Mouse (Mus musculus): ENCODE results near the gene Cyp2a22. TPM values are rescaled to one million over a fixed set of nuclear protein-coding genes. Genes with fewer than 3 reads are reported as not detected.
"Not testable (repeated sequence)": the region's sequence is repeated elsewhere in the genome, so short reads cannot be mapped to it uniquely, and the experiment has no call there.

Gene Cyp2a22
- polyA plus RNA-seq (2015; fragmentation: Nextera tagmentation; extraction: Ambion mirVana), result not detected in 2 replicates

DNA sequence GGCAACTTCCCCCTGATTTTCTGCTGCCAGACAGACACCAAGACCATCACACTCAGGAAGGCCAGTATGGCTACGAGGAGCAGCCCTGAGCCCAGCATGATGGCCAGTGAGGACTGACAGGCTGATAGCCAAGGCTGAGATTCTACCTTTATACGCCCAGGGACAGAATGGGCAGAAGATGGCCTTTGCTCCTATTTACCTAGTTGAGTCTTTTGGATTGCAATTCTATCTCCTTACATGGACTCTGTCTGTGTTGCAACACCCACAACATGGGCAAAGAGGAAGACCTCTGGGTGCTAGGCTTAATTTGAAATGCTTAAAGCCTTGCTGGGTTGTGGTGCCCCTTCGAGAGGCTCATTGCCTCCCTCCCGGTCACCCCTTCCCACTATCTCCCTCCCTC lies at the start of gene Cyp2a22:
Gene Cyp2a22 (minus strand): TSS at position 123 of the 400 bp plus-strand sequence.
- ATAC-seq (replicated peaks; ENCODE audit: extremely low read depth, insufficient read depth, low FRiP score), result no peak
- WGBS, result 59% methylated on average over 4 of the region's 4 CpGs
- H3K4me3 ChIP-seq (ENCODE audit: low read length), result no peak within 1 kb of the TSS
- H3K27ac ChIP-seq (ENCODE audit: low read length), result no peak within 1 kb of the TSS
- no peak within 1 kb of the TSS for H3K9ac ChIP-seq (ENCODE audit: low read length)
- H3K9me3 ChIP-seq (replicated peaks; ENCODE audit: control insufficient read depth, low read length), result peaks cover 6% of the 10 kb centered on the region; the same call in 1 of the 2 replicates
- H3K36me3 ChIP-seq (ENCODE audit: control insufficient read depth, insufficient read depth), result no peaks in the 10 kb centered on the region
- H3K27me3 ChIP-seq (ENCODE audit: control insufficient read depth, insufficient read depth, low read length), result no peaks in the 10 kb centered on the region
- no peak within 1 kb of the TSS for H3K4me2 ChIP-seq (ENCODE audit: low read depth, low read length)
- H3K4me1 ChIP-seq (ENCODE audit: control insufficient read depth, insufficient read depth, low read length), result no peaks in the 10 kb centered on the region

DNA sequence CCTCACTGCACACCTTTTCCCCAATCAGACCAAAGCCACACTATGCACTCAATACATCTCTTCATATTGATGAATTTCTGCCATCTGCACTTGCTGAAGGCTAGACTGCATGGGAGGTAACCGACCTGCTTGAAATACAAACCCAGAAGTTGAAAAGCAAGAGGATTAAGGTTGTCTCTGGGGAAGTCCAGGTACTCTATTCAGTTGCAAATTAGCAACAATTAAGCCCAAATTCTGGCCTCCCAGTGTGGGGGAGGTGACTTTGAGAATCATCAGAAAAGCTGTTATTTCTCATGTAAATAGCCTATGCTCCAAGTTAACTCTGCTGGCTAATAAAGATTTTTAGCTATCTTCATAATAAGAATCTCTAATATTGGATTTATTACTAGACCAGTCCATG lies 44.0 kb upstream of the Cyp2a22 start:
- not testable (repeated sequence) for H3K27ac ChIP-seq (ENCODE audit: low read length); H3K4me3 ChIP-seq (ENCODE audit: low read length); H3K36me3 ChIP-seq (ENCODE audit: control insufficient read depth, insufficient read depth); ATAC-seq (replicated peaks; ENCODE audit: extremely low read depth, insufficient read depth, low FRiP score); H3K9ac ChIP-seq (ENCODE audit: low read length); H3K4me2 ChIP-seq (ENCODE audit: low read depth, low read length); H3K9me3 ChIP-seq (replicated peaks; ENCODE audit: control insufficient read depth, low read length); H3K4me1 ChIP-seq (ENCODE audit: control insufficient read depth, insufficient read depth, low read length); H3K27me3 ChIP-seq (ENCODE audit: control insufficient read depth, insufficient read depth, low read length)
- 33% methylated on average over 1 of the region's 1 CpGs for WGBS

DNA sequence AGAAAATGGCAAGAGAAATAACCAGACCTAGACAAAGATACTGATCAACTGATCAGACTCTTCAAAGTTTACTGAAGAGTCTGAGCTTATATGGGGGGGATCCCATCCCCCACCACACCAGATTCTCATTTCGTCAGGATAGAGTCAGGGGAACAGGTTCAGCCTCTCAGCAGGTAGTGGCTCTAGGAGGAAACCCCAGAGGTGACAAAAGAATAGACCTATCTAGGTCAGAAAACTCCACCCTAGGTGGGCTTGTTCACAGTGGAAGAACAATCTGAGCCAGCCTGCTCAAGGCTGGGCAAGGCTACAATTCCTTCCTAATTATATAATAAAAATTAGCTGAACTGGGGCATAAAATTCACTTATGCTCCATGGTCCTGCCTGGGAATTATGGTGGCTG lies 43.4 kb upstream of the Cyp2a22 start:
- no peaks in the 10 kb centered on the region for H3K9me3 ChIP-seq (replicated peaks; ENCODE audit: control insufficient read depth, low read length)
- no peak overlapping the region for H3K27ac ChIP-seq (ENCODE audit: low read length)
- no peak overlapping the region for H3K9ac ChIP-seq (ENCODE audit: low read length)
- no peaks in the 10 kb centered on the region for H3K27me3 ChIP-seq (ENCODE audit: control insufficient read depth, insufficient read depth, low read length)
- H3K4me1 ChIP-seq (ENCODE audit: control insufficient read depth, insufficient read depth, low read length), result no peaks in the 10 kb centered on the region
- H3K36me3 ChIP-seq (ENCODE audit: control insufficient read depth, insufficient read depth), result no peaks in the 10 kb centered on the region
- no peak overlapping the region for H3K4me2 ChIP-seq (ENCODE audit: low read depth, low read length)
- ATAC-seq (replicated peaks; ENCODE audit: extremely low read depth, insufficient read depth, low FRiP score), result no peak
- WGBS, result 38% methylated on average over 1 of the region's 1 CpGs
- no peak overlapping the region for H3K4me3 ChIP-seq (ENCODE audit: low read length)

DNA sequence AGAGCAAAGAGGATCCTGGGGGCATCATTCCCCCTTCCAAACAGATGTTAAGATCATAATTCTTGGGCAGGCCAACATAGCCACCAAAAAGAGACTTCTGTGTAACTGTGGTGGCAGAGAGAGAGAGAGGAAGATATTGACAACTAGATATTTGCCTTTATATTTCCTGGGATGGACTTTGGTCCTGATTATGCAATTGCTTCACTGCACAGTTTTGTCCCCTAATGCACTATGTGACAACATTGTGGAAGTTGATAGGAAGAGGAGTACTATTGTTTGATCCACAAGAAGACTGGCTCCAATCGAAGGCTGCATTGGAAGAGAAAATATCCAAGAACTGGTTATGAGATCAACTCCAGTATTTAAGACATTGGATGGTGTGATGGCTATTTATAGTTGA lies 42.8 kb upstream of the Cyp2a22 start:
- ATAC-seq (replicated peaks; ENCODE audit: extremely low read depth, insufficient read depth, low FRiP score); H3K27ac ChIP-seq (ENCODE audit: low read length); H3K4me2 ChIP-seq (ENCODE audit: low read depth, low read length); H3K9me3 ChIP-seq (replicated peaks; ENCODE audit: control insufficient read depth, low read length); H3K4me3 ChIP-seq (ENCODE audit: low read length); H3K4me1 ChIP-seq (ENCODE audit: control insufficient read depth, insufficient read depth, low read length); H3K27me3 ChIP-seq (ENCODE audit: control insufficient read depth, insufficient read depth, low read length); H3K9ac ChIP-seq (ENCODE audit: low read length); H3K36me3 ChIP-seq (ENCODE audit: control insufficient read depth, insufficient read depth): not testable (repeated sequence)
- 77% methylated on average over 1 of the region's 1 CpGs for WGBS

DNA sequence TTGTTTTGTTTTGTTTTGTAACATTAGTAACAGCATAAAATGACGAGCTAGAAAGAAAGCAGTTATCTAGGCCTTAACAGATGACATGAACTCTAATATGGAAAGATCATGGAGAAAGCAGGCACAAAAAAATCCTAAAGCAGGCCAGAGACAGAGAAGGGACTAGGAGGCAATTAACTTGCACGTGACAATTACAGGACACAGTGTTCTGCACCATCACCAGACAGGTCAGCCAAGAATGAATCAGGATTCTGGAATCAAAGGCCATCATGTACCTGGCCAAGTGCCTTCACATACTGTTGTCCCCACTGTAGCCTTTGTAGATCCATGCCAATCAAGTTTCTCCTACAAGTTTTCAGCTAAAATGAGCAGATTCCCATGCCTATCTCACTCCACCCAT lies 42.3 kb upstream of the Cyp2a22 start:
- not testable (repeated sequence) for ATAC-seq (replicated peaks; ENCODE audit: extremely low read depth, insufficient read depth, low FRiP score); H3K9me3 ChIP-seq (replicated peaks; ENCODE audit: control insufficient read depth, low read length); H3K4me2 ChIP-seq (ENCODE audit: low read depth, low read length); H3K9ac ChIP-seq (ENCODE audit: low read length); H3K4me1 ChIP-seq (ENCODE audit: control insufficient read depth, insufficient read depth, low read length); H3K27me3 ChIP-seq (ENCODE audit: control insufficient read depth, insufficient read depth, low read length); H3K27ac ChIP-seq (ENCODE audit: low read length); H3K4me3 ChIP-seq (ENCODE audit: low read length); H3K36me3 ChIP-seq (ENCODE audit: control insufficient read depth, insufficient read depth)
- 59% methylated on average over 2 of the region's 2 CpGs for WGBS

DNA sequence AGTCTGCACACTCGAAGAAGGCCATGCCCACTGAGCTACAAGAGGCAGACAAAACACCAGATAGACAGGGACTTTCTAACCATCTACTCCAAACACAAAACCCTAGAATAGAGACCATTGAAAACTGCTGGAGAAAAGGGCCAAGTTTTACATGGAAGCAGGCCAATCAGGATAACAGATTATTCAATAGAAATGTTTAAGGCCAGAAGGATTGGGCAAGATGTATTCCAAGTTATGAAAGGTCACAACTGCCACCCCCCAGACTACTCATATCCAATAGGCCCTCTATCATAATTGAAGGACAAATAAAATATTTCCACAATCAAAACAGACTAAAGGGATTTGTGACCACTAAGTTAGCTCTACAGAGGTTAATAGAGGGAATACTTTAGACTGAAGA lies 23.2 kb upstream of the Cyp2a22 start:
- ATAC-seq (replicated peaks; ENCODE audit: extremely low read depth, insufficient read depth, low FRiP score); H3K27ac ChIP-seq (ENCODE audit: low read length); H3K4me3 ChIP-seq (ENCODE audit: low read length); H3K4me1 ChIP-seq (ENCODE audit: control insufficient read depth, insufficient read depth, low read length); H3K9me3 ChIP-seq (replicated peaks; ENCODE audit: control insufficient read depth, low read length); H3K9ac ChIP-seq (ENCODE audit: low read length); H3K4me2 ChIP-seq (ENCODE audit: low read depth, low read length); H3K27me3 ChIP-seq (ENCODE audit: control insufficient read depth, insufficient read depth, low read length); H3K36me3 ChIP-seq (ENCODE audit: control insufficient read depth, insufficient read depth): not testable (repeated sequence)
- WGBS, result 33% methylated on average over 1 of the region's 1 CpGs

DNA sequence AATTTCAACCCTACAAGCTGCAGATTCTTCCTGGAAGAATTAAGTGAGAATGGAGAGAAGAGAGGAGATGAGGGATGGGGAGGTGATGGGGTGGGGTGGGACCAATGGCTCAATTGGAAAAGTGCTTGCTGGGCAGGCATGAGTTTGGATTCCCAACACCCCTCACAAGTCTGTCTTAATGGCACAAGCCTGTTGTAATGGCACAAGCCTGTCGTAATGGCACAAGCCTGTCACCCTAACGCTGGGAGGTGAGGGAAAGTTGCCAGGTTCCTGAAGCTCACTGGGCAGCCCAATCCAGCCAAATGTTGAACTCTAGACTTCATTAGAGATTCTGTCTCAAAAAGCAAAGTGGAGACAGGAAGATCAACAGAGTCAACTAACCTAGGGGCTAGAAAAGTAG lies 14.1 kb upstream of the Cyp2a22 start:
- not testable (repeated sequence) for H3K4me3 ChIP-seq (ENCODE audit: low read length)

DNA sequence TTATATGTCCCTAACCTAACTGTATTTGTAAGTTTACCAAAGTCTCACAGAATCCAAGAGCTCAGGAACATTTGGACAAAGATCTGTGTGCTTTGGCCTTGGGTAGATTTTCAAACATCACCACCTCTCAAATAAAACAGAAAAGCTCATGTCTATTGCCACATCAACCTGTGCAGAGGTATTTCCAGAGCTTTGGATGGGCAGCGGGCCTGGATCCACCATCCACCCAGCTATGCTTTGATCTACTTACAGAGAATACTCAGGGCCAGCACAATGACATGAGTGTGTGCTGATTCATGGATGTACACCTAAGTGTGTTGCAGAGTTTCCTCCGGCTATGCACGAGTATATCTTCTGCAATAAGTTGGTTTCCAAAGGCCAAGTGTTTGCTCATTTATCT lies 13.5 kb upstream of the Cyp2a22 start:
- H3K36me3 ChIP-seq (ENCODE audit: control insufficient read depth, insufficient read depth); H3K27ac ChIP-seq (ENCODE audit: low read length); H3K4me3 ChIP-seq (ENCODE audit: low read length); H3K4me2 ChIP-seq (ENCODE audit: low read depth, low read length); H3K4me1 ChIP-seq (ENCODE audit: control insufficient read depth, insufficient read depth, low read length); H3K27me3 ChIP-seq (ENCODE audit: control insufficient read depth, insufficient read depth, low read length); ATAC-seq (replicated peaks; ENCODE audit: extremely low read depth, insufficient read depth, low FRiP score); H3K9ac ChIP-seq (ENCODE audit: low read length); H3K9me3 ChIP-seq (replicated peaks; ENCODE audit: control insufficient read depth, low read length): not testable (repeated sequence)
- WGBS, result 72% methylated on average over 3 of the region's 3 CpGs

More for the DNA sequence above, 14.1 kb upstream of the Cyp2a22 start:
- H3K27me3 ChIP-seq (ENCODE audit: control insufficient read depth, insufficient read depth, low read length); H3K27ac ChIP-seq (ENCODE audit: low read length); H3K9ac ChIP-seq (ENCODE audit: low read length); H3K4me1 ChIP-seq (ENCODE audit: control insufficient read depth, insufficient read depth, low read length); H3K4me2 ChIP-seq (ENCODE audit: low read depth, low read length); H3K36me3 ChIP-seq (ENCODE audit: control insufficient read depth, insufficient read depth); H3K9me3 ChIP-seq (replicated peaks; ENCODE audit: control insufficient read depth, low read length); ATAC-seq (replicated peaks; ENCODE audit: extremely low read depth, insufficient read depth, low FRiP score): not testable (repeated sequence)
- 94% methylated on average over 2 of the region's 2 CpGs for WGBS

DNA sequence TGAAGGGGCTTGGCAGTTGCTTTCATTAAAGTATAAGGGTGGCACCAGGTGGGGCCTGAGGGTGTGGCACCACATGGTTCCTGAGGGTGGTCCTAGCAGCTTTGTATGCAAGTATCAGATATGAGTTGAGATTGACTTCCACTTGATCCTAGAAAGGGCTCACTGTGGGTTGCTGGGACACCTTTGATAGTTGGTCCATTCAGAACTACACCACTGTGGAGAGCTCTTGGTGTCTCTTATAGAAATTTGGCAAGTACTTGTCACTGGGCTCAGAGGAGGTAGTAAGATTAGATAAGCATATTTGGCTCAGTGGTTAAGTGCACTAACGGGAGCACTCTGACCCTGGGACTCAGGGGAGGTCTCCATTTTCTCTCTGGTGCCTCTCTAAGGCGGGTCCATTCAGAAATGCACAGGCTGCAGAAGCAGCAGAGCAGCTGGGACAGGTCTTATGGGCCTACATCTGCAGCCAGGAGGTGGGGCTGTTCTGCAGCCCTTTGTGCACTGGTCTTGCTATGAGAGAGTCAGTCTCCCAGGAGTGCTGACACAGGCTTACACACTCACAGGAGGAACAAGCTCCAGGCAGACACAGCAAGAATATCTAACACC lies 2.2 kb upstream of the Cyp2a22 start:
- H3K4me3 ChIP-seq (ENCODE audit: low read length); ATAC-seq (replicated peaks; ENCODE audit: extremely low read depth, insufficient read depth, low FRiP score); H3K36me3 ChIP-seq (ENCODE audit: control insufficient read depth, insufficient read depth); H3K9me3 ChIP-seq (replicated peaks; ENCODE audit: control insufficient read depth, low read length); H3K4me2 ChIP-seq (ENCODE audit: low read depth, low read length); H3K27ac ChIP-seq (ENCODE audit: low read length); H3K9ac ChIP-seq (ENCODE audit: low read length); H3K4me1 ChIP-seq (ENCODE audit: control insufficient read depth, insufficient read depth, low read length); H3K27me3 ChIP-seq (ENCODE audit: control insufficient read depth, insufficient read depth, low read length): not testable (repeated sequence)
- WGBS, result 43% methylated on average over 2 of the region's 2 CpGs
